In the genomic region with DNA sequence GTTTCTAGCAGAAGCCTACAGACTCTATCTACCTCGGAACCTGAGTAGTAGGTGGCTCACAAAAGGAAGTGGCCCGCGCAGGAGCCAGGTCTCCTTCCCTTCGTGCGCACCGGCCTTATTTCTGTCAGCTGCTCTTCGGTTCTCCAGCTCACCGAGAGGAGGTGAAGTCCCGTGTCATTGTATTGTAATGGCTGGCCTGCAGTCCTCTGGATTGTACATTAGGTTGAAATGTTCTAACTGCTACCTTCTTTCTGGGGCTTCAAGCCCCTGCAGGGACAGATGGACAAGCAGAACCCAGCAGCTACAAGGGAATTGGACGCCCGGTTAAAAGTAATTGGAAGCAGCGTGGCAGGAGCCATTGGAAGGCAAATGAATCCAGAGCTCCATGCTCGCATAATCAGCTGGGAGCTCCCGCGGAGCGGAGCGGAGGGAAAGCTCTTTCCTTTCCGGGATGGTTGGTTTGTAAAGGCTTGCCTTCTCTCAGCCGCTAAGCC, we compare ENCODE assay signal across 7 mouse cellular contexts.
A peak's percentile ranks its signal among the peaks of the same experiment; 100 is the strongest.
DNase-seq lines count a peak whose midpoint lies in the region; ATAC-seq and TF ChIP-seq lines count a peak whose summit lies in the region.

No protein-coding gene starts in this region.

- under 1% methylated on average over 19 of the region's 19 CpGs for WGBS in embryonic facial prominence, embryonic 13.5 days
- WGBS in hindbrain, embryonic 13.5 days, result 1% methylated on average over 19 of the region's 19 CpGs
- 2% methylated on average over 19 of the region's 19 CpGs for WGBS in limb, embryonic 11.5 days
- WGBS in stomach, postnatal 0 days, result 3% methylated on average over 19 of the region's 19 CpGs

- no peak for TF ChIP-seq CTCF in stomach, postnatal 0 days (IDR thresholded peaks at IDR 0.05; ENCODE audit: low read depth)

- H3K4me2 ChIP-seq in embryonic facial prominence, embryonic 13.5 days, result peak overlapping the region; percentile 60
- H3K4me2 ChIP-seq in hindbrain, embryonic 13.5 days, result peak overlapping the region; percentile 55
- peak overlapping the region; percentile 32 for H3K4me2 ChIP-seq in limb, embryonic 11.5 days (ENCODE audit: low read depth, severe bottlenecking)
- H3K4me2 ChIP-seq in stomach, postnatal 0 days (replicated peaks; ENCODE audit: low read depth), result peak overlapping the region; percentile 28

- no peaks in the 10 kb centered on the region for H3K9me3 ChIP-seq in embryonic facial prominence, embryonic 13.5 days
- no peaks in the 10 kb centered on the region for H3K9me3 ChIP-seq in hindbrain, embryonic 13.5 days
- H3K9me3 ChIP-seq in limb, embryonic 11.5 days (ENCODE audit: control insufficient read depth, low read length), result no peaks in the 10 kb centered on the region
- no peaks in the 10 kb centered on the region for H3K9me3 ChIP-seq in stomach, postnatal 0 days (ENCODE audit: control insufficient read depth, low read length)

- peaks cover 4% of the 10 kb centered on the region; the same call in 1 of the 2 replicates for H3K4me1 ChIP-seq in embryonic facial prominence, embryonic 13.5 days
- H3K4me1 ChIP-seq in hindbrain, embryonic 13.5 days (replicated peaks), result peaks cover 34% of the 10 kb centered on the region
- H3K4me1 ChIP-seq in limb, embryonic 11.5 days (ENCODE audit: control insufficient read depth, insufficient read depth, low read length), result no peaks in the 10 kb centered on the region
- H3K4me1 ChIP-seq in stomach, postnatal 0 days (replicated peaks; ENCODE audit: control insufficient read depth, insufficient read depth), result no peaks in the 10 kb centered on the region

- H3K4me3 ChIP-seq in embryonic facial prominence, embryonic 13.5 days, result peak overlapping the region; percentile 22
- H3K4me3 ChIP-seq in hindbrain, embryonic 13.5 days, result peak overlapping the region; percentile 19
- H3K4me3 ChIP-seq in limb, embryonic 11.5 days (ENCODE audit: low read depth, low read length), result peak overlapping the region; percentile 3; the same call in 1 of the 2 replicates
- 0 out of 2 replicates have a peak overlapping the region, but pooled peaks have one; percentile 6 for H3K4me3 ChIP-seq in stomach, postnatal 0 days (ENCODE audit: low read depth, low read length)

- H3K36me3 ChIP-seq in embryonic facial prominence, embryonic 13.5 days, result no peaks in the 10 kb centered on the region
- no peaks in the 10 kb centered on the region for H3K36me3 ChIP-seq in hindbrain, embryonic 13.5 days
- no peaks in the 10 kb centered on the region for H3K36me3 ChIP-seq in limb, embryonic 11.5 days (ENCODE audit: control insufficient read depth, insufficient read depth, low read length)
- H3K36me3 ChIP-seq in stomach, postnatal 0 days (ENCODE audit: control insufficient read depth, insufficient read depth, low read length), result no peaks in the 10 kb centered on the region

- no peak for TF ChIP-seq EP300 in stomach, postnatal 0 days (optimal IDR thresholded peaks at IDR 0.05)

- peaks cover 41% of the 10 kb centered on the region for H3K27me3 ChIP-seq in embryonic facial prominence, embryonic 13.5 days
- peaks cover 5% of the 10 kb centered on the region; the same call in 1 of the 2 replicates for H3K27me3 ChIP-seq in hindbrain, embryonic 13.5 days
- H3K27me3 ChIP-seq in limb, embryonic 11.5 days (ENCODE audit: control insufficient read depth, insufficient read depth, low read length), result no peaks in the 10 kb centered on the region
- H3K27me3 ChIP-seq in stomach, postnatal 0 days (ENCODE audit: control insufficient read depth, insufficient read depth, low read length), result no peaks in the 10 kb centered on the region; the same call in 1 of the 2 replicates

- H3K27ac ChIP-seq in embryonic facial prominence, embryonic 13.5 days, result no peak overlapping the region
- peak overlapping the region; percentile 68 for H3K27ac ChIP-seq in hindbrain, embryonic 13.5 days
- H3K27ac ChIP-seq in limb, embryonic 11.5 days (replicated peaks; ENCODE audit: low read depth, low read length), result no peak overlapping the region
- H3K27ac ChIP-seq in stomach, postnatal 0 days (replicated peaks), result no peak overlapping the region

- ATAC-seq in embryonic facial prominence, embryonic 13.5 days (ENCODE audit: insufficient number of reproducible peaks, insufficient read depth, low FRiP score, low TSS enrichment, low read depth), result no peak
- ATAC-seq in hindbrain, embryonic 13.5 days (ENCODE audit: low FRiP score), result peak; percentile 61
- ATAC-seq in limb, embryonic 11.5 days (ENCODE audit: insufficient number of reproducible peaks, low FRiP score, low TSS enrichment, low read depth), result no peak
- ATAC-seq in stomach, postnatal 0 days (ENCODE audit: low FRiP score, low TSS enrichment), result no peak

- DNase-seq in ES-CJ7 (ENCODE audit: low read depth, low spot score) (peak; percentile 29), R1 (ENCODE audit: low read depth, low spot score) (peak; percentile 82)
- DNase-seq in limb, embryonic 11.5 days (ENCODE audit: low spot score), result peak; percentile 70
- DNase-seq in stomach, postnatal 0 days (ENCODE audit: low spot score), result peak; percentile 14
- no peak for DNase-seq in urinary bladder, postnatal 14 days (ENCODE audit: low spot score)

- H3K9ac ChIP-seq in embryonic facial prominence, embryonic 13.5 days, result 0 out of 2 replicates have a peak overlapping the region, but pooled peaks have one; percentile 4
- H3K9ac ChIP-seq in hindbrain, embryonic 13.5 days, result peak overlapping the region; percentile 30; the same call in 1 of the 2 replicates
- no peak overlapping the region for H3K9ac ChIP-seq in limb, embryonic 11.5 days (ENCODE audit: low read length)
- H3K9ac ChIP-seq in stomach, postnatal 0 days (ENCODE audit: low read length), result no peak overlapping the region

Comparison
In these comparisons a context has a peak if more than half of its experiments do, and no peak if none do; other contexts are left out.
1. H3K9ac ChIP-seq: peak in embryonic facial prominence, embryonic 13.5 days (single experiment) and hindbrain, embryonic 13.5 days (single experiment); none in limb, embryonic 11.5 days (single experiment) and stomach, postnatal 0 days (single experiment).
2. Peak in every context shown above with its lines, with median percentiles within 50 percentile points of each other: H3K4me2 ChIP-seq and H3K4me3 ChIP-seq.